Mouse (Mus musculus) testis, postnatal 10 days (tissue): ENCODE measurements around the gene Vdr.
"Not testable (repeated sequence)": the region's sequence is repeated elsewhere in the genome, so short reads cannot be mapped to it uniquely, and the experiment has no call there.

Source experiments
- DNase-seq: peaks from one replicate; pipeline ENCODE4 v3.0.0; 2021; ENCODE audit warnings: low spot score

Vdr gene

DNA sequence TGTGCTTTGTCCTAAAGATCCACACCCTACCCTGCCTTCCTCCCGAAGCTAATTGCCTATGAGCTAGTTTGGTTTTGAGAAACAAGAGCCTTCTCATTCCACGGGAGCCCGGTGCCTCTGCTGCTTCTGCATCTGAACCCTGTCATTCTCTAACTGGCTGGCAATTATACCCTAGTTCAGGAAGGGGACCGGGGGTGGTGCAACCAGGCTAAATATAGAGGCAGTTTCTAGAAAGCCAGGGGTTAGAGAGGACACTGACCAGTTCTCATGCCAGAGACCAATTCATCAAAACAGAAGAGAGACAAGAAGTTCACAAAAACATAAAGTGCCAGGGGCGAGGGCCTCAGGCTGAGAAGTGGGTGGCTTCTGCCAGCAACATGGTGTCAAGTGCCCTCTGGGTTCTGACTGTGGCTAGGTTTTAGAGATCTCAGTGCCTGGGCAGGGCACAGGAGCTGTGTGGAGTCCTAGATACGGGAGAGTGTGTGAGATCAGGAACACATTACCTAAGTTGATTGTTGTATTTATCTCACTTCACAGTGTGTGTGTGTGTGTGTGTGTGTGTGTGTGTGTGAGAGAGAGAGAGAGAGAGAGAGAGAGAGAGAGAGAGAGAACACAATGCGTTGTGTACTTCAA lies 31.6 kb downstream of the Vdr start:
- no peak for DNase-seq

DNA sequence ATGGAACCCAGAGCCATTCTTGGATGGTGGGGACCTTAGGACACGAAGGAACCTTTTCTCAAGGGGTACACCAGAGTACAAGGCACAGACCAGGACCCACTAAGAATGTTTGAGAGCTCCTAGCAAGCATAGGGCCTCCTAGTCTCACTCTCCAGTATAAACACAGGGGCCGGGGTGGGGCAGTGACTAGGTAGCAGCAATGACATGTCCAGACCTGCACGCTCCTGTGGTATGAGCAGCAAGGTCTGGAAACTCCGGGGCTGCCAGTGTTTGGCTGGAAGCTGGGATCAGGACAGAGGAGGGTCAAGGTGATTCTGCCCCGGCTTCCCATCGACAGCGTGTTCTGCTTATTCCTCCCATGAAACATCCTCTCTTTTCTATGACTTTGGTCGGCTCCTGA lies 34.6 kb downstream of the Vdr start:
- DNase-seq, result no peak

DNA sequence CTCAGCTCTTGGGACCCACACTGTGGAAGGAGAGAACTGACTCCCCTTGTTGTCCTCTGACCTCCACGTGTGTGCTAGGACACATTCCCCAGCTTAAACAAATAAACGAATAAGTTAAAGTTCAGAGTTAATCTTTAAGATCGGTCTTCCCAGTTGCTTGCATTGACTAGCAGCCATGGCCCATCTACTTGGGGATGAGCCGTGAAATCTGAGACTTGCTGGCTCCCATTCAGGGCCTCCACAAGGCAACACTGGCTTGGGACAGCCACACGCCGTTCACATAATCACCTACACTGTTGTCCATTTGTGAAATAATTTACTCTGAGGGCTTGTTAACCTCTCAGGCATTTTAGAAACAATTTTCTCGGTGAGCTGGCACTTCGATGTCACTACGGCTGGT lies 36.7 kb downstream of the Vdr start:
- no peak for DNase-seq

DNA sequence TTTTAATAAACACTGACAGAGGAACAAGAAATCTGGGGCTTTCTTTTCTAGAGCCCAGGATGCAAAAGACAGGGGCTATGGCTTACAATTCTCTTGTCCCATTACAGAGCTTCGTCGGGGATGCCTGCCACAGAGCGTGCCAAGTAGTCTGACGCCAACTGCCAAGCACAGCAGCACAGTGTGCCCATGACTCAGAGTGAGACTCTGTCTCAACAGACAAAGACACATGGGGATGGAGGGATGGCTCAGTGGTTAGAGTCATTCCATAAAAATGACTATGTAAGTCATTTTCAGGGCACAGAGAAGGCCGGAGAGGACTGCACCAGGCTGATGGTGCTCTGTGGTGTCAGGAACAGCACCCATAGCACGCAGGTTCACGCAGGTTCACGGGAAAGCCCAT lies 38.3 kb downstream of the Vdr start:
- no peak for DNase-seq

DNA sequence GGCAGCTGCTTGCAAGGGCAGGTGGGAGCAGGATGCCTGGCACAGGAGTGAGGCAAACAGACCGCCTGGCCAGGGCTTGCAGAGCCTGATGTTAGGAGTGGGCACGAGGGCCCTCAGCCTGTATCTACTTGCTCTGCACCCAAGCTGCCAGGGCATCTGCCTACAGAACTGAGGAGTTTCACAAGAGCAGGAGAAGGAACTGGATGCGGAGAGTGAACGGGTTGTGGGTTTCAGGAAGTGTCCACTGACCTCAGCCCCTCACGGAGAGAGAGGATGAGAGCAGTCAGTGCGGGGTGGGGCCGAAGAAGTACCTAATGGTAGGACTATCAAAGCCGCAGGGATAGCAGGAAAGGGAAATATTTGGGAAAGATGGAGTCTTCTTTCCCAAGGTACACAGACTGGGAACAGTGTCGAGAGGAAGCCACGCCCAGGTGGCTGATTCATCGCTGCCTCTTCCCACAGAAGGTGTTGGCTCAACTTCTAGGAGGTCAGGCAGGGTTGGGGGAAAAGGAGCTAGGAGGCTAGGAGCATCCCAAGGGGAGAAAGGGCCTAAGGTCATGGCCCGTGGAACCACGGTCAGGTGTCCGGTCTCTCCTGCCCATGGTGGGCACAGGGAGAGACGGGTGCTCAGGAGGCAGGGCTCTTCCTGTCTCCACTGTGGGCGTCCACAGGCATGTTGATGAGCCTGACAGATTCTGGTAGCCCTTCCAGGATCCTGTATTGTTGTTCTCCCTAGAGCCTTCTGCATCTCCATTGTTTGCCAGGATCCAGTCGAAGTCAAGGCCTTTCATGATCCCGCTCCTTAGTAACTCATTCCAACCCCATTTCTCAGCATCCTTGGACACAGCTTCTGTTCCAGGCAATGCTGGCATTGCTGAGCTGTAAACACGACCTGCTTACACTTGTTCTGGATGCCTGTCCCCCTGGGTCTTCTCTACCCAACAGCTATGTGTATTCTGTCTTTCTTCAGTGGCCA lies 39.1 kb downstream of the Vdr start:
- DNase-seq, result no peak

DNA sequence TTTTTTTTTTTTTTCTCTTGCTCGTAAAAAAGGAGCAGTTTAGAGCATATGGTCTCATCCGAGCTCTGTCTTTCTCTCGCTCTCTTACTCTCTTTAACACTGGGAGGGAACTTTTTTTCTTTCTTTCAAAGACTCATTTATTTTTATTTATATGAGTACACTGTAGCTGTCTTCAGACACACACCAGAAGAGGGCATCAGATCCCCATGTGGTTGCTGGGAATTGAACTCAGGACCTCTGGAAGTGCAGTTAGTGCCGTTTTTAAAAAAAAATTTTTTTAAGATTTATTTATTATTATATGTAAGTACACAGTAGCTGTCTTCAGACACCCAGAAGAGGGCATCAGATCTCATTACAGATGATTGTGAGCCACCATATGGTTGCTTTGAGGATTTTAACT lies 40.3 kb downstream of the Vdr start:
- not testable (repeated sequence) for DNase-seq

DNA sequence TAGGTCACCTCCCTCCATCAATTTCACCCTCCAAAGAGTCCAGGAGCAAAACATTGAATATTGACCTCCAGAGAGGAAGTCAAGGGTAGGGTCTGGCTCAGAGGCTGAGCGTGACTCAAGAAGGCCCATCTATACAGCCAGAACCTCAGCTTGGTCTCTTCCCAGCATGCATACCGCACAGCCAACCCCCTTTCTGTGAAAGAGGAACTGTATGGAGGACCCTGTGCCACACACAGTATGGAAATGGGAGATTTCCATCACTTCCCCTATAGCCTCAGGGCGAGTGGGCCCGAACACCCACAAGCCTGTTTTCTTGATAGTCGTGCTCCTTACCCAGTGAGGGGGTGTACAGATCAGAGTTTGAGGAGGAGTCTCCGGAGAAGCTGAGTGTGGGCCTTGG lies 41.4 kb downstream of the Vdr start:
- DNase-seq, result no peak

DNA sequence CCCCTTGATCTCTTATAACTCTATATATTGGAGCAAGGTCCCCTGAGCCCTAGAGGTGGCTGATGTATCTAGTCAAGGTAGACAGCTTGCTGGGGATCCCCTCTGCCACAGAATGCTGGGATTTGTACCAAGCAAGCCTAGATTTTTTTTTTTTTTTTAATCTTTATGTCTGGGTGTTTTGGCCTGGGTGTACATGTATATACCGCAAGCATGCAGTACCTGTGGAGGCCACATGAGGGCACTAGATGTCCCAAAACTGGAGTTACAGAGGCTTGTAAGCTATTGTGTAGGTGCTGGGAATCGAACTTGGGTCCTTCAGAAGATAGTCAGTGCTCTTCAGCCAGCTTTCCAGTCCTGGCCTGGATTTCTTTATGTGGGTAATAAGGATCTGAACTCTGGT lies 44.4 kb downstream of the Vdr start:
- no peak for DNase-seq

DNA sequence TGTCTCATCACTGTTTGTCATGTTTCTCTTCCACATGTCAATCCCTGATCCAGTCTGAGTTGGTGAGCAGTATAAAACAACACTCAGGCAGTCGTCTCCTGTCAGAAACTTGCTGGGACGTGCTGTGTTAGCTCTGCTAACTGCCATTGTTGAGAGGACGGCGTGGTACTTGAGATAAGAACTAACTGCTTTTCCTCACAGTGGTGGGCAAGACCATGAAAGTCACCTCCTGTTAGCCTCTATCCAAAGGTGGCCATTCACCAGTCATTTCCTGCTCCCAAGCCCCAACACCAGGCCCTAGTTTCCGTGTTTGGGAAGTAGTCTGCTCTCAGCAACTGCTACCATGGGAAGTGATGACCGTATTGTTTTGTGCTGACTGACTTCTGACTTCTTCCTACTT lies 45.3 kb downstream of the Vdr start:
- no peak for DNase-seq

DNA sequence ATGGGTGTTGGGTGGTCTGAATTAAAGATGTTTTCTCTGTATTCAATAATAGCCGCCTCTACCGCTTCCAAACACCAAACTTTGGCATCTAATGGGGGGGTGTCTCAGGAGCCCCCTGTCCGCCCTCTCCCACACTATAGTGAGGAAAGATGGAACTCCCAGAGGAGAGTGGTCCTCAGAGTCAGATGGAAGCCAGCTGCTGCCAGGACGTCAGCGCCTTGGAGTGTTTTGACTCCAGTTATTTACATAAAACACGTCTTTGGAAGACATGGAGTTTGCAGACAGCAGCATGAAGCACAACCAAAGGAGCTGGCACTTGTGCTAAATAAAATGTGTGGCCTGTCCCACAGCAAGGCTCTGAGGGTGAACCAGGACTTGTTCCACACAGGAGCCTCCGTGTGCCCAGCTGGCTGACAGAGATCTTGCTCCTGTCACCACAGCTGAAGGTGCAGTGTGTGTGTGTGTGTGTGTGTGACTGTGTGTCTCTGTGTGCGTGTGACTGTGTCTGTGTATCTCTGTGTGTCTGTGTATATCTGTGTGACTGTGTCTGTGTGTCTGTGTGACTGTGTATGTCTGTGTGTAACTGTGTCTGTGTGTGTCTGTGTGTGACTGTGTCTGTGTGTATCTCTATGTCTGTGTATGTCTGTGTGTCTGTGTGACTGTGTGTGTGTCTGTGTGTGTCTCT lies 45.9 kb downstream of the Vdr start:
- no peak for DNase-seq

DNA sequence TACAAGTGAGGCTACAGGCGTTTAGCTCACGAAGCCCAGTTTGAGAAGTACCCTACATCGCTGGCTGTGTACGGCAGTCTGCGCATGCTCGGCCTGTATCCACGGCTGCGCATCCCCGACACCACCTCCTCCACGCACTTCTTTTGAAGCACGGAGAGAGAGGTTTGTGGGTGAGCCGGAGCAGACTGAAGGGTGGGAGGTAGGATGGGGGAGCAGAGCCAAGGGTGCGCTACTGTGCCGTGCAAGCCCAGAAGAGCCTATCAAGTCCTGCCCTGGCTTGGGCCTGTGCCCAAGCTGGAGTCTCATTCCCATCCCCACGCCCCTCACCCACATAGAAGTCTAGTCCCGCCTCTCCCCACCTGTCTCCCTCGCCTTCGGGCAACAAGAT lies 46.9 kb downstream of the Vdr start:
- DNase-seq, result no peak

DNA sequence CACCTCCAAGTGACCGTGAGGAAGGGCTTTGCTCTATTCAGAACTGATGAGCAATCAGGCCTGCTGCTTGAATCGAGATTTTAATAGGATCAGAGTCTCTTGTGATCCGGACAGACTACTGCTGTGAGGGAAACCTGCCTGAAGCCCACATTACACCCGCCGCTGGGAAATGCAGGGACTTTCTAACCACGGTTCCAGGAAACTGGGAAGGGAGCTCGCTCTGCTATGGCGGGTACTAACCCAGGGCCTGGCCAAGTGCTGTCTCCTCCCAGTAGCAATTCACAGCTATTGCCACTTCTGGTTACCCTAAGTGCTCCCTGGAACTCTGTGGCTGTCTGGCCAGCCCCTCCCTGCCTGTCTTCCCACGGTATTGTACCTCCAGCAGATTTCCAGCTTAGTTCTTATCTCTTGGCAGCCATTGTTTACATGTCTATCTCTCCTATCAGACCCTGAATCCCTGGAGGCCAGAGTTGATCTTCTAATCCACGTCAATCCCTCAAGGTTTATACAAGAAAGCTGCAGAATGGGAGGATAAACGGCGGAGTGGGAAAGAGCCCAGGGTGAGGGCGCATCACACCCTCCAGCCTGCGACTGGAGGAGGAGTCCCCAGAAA lies 47.4 kb downstream of the Vdr start:
- no peak for DNase-seq

DNA sequence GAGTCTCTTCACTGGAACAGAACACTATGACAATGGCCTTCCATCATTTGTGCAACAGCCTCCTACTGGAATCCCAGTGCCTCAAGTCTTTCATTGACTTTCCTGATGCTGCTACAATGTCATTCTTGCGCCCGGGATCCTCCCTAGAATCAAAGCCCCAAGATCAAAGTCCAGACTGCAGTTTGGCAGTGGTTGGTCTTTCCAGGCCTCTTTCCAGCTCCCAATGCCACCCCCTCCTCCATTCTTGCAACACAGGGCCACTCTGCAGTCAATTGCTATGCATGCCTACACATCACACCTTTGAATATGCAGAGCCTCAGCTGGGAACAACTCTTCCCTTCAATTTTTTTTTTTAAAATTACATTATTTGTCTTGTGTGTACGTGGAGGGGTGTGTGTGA lies 50.1 kb downstream of the Vdr start:
- no peak for DNase-seq

DNA sequence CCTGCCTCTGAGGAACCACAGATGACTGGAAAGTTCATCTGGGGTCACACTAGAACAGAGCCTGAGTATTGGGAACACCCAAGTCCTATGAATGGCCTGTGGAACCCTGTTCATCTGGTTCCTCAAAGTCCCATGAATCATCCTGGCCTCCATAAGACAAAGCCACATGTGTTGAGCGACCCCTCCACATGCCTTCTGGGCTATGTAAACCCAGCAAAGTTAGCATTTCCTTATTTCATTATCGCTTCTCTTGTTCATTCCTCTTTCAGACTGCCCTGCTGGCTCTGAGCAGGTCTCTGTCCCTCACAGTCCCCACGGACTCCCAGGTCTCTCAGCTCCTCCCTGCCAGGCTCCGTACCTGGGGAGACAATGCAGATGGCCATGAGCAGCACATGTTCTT lies 52.0 kb downstream of the Vdr start:
- no peak for DNase-seq

DNA sequence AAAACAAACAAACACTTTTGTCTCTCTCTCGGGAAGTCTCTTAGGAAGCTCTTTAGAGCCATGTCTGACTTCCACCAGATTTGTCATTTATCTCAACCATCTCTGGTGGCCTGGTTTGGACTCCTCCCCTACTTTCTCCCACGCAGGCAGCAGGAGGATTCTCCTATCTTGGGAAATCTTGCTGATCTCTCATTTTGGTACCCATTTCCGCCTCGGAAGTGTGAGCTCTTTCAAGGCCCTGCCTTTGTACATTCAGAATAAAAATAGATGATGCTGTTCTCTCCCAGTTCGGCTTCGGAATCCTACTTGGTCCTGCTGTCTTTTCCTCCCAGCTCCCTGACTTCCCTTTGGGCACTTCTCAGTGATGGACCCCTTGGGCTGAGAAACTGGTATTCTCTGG lies 55.9 kb downstream of the Vdr start:
- DNase-seq, result no peak

DNA sequence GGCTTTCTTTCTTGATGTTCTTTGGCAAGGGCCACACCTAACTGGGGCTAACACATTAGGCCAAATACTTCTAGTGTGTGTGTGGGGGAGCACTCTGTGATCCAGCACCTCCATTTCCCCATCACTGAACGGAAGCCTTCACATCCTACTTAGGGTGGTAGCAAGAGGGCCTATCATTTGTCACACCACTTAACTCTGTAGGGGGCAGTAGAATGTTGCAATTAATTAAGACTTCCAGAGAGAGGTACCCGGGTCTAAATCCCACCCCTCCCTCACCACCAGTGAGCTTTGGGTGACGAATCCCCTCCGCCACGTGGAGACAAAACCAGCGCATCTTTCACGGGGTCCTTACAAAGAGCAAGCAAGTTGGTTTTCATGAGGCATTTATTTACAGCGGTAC lies 56.4 kb downstream of the Vdr start:
- DNase-seq, result no peak

DNA sequence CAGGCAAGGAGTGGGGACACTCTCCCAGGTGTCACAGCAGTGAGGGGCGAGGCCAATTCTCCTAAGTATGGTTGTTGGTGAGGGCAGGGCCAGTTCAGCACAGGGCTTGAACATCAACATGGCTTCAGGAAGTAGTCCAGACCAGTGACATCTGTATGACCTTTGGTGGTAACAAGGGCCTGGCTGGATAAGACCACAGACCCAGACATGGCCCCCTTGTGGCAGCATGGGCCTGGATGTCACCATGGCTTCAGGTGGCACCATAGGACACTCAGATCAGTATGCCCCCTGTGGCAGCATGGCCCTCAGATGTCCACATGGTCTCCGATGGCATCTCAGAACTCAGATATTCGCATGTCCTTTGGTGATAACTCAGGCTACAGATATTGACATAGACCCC lies 58.1 kb downstream of the Vdr start:
- no peak for DNase-seq

DNA sequence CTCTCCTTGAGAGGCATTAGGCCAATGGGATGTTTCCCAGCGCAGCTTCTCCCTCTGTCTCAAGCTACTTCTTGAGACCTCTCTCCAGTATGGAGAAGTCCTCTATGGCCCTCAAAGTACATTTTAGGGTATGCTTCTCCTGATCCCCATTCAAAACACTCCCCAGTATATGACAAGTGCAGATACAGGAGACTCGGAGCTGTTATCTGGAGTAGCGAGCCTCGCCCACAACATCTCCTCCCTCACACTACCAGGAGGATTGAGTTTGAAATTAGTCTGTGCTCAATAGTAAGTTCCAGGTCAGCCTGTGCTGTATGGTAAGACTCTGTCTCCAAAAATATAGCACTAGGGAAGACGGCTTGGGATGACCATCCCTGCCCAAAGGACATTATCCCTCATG lies 59.4 kb downstream of the Vdr start:
- DNase-seq, result no peak

DNA sequence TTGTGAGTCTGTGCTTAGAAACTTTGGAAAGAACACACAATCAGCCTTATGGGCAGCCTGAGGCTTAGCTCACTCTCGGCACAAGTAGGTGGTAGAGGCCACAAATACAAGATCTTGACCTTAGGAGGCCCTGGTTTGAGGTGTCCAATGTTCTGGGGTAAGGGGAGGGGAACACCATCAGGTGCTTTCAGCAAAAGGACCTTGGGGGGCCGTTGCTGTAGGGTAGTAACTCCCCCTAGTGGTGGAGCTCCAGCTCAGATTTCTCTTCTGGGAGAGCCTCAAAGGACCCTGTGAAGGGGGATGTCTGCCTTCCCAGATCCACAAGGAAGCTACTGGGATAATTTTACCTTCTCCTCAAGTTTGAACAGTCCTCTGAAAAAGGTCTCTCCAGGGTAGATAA lies 60.0 kb downstream of the Vdr start:
- DNase-seq, result no peak

DNA sequence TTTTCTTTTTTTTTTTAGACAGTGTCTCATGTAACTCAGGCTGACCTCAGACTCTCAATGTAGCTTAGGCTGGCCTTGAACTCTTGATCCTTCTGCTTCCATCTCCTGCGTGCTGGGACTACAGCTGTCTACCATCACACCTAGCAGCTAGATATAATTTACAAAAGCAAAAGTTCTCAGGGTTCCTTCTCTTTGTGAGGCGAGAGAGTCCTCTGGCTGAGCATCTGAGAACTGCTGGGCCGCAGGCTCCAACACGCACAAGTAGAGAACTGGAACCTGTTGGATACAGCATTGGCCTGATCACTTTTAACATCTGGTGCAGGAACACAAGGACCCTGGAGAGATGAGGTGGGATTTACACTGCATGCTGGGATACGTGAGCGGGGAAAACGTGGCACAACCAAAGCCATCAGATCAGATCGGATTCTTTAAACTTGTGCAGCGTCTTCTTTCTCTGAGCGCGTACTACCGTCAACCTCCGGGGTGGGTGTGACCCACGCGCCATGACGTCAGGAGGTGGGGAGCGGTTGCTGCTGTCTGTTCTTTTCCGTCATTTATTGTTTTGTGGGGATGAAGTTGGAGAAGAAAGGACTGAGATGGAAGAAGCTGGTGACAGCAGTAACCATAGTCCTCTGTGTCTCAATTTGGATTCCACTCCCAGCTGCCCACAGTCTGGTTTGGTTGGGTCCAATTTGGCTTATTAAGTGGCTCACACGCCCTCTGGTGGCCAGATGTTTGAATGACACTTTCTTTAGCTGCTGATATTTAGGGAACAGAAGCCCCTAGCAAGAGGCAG lies 61.1 kb downstream of the Vdr start:
- DNase-seq, result peak; percentile 87

DNA sequence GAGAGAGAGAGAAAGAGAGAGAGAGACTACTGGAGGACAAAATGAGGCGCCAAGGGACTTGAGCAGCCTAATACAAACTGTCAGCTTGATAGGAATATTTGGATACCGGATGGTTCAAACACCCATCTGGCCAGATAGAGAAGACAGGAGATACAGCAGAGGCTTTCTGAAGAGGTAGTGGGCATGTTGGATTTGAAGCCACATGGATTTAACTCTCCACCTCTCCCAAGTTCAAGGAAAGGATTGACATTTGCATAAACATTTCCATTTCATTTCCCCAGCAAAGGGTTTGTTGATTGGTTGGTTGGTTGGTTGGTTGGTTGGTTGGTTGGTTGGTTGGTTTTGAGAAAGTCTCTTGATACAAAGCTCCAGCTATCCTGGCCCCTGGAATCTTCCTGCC lies 62.6 kb downstream of the Vdr start:
- DNase-seq, result no peak

DNA sequence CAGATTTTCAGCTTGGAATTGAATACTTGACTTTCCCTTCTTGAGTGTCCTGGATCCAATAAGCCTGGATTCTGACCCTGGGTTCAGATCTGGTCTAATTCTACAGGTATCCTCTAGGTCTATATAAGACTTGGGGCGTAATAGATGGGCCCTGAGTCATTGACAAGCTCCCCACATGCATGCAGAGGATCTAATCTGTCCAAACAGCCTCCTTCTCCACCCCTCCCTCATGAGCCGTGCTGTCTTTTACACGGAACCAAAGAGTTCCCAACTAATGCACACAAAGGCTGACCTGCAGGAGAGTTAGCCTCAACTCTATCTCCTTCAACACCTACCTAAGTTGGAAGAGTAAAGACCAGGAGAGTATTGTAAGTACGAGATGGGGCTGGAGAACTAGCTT lies 63.1 kb downstream of the Vdr start:
- DNase-seq, result no peak
